Mouse (Mus musculus) forebrain, embryonic 13.5 days (tissue): ENCODE measurements around the gene Cul4b. TPM values are rescaled to one million over a fixed set of nuclear protein-coding genes. Genes with fewer than 3 reads are reported as not detected.
"Not testable (repeated sequence)": the region's sequence is repeated elsewhere in the genome, so short reads cannot be mapped to it uniquely, and the experiment has no call there.

ENCODE experiments used
- ATAC-seq: fragments of 200-750 bp; cut with Nextera tagmentation; 2 replicates; pipeline ENCODE4 v1.8.0; 2017
- H3K27ac ChIP-seq: fragments of 300-500 bp; sonication (generic); 2 replicates; pipeline ENCODE4 v1.5.1; 2015; ENCODE audit warnings: inconsistent platforms, mild to moderate bottlenecking, moderate library complexity
- H3K27me3 ChIP-seq: fragments of 300-500 bp; sonication (generic); 2 replicates; pipeline ENCODE4 v1.6.1; 2015; ENCODE audit warnings: mild to moderate bottlenecking, inconsistent platforms
- H3K36me3 ChIP-seq: fragments of 300-500 bp; sonication (generic); 2 replicates; pipeline ENCODE4 v1.6.1; 2015; ENCODE audit warnings: mild to moderate bottlenecking, inconsistent platforms; ENCODE audit not compliant: poor library complexity, severe bottlenecking
- H3K4me1 ChIP-seq: fragments of 300-500 bp; sonication (generic); 2 replicates; pipeline ENCODE4 v1.6.1; 2015; ENCODE audit warnings: inconsistent platforms
- H3K4me2 ChIP-seq: fragments of 300-500 bp; sonication (generic); 2 replicates; pipeline ENCODE4 v1.6.1; 2015; ENCODE audit warnings: inconsistent platforms, mild to moderate bottlenecking, moderate library complexity
- H3K4me3 ChIP-seq: fragments of 300-500 bp; sonication (generic); 2 replicates; pipeline ENCODE4 v1.5.1; 2015; ENCODE audit warnings: mild to moderate bottlenecking, inconsistent platforms
- H3K9ac ChIP-seq: fragments of 300-500 bp; sonication (generic); 2 replicates; pipeline ENCODE4 v1.6.1; 2015; ENCODE audit warnings: mild to moderate bottlenecking, inconsistent platforms
- H3K9me3 ChIP-seq: fragments of 300-500 bp; sonication (generic); replicated peaks from 2 replicates; pipeline ENCODE4 v1.6.1; 2016; ENCODE audit warnings: inconsistent platforms
- WGBS: fragments of 180-500 bp; shearing (Covaris S2); methylation state at CpG from one replicate; pipeline ENCODE4 v1.1.7; 2015; 5-methylcytosine and 5-hydroxymethylcytosine counted together
- polyA plus RNA-seq: library from polyadenylated mRNA; unstranded; fragments of >200 nt; fragmentation: Nextera tagmentation; extraction: Ambion mirVana; gene quantifications from 2 replicates; pipeline ENCODE4 v1.2.1, GENCODE M21; 2015

Gene Cul4b
- polyA plus RNA-seq, 1 experiment from 2014 or later: 22.1 TPM

DNA sequence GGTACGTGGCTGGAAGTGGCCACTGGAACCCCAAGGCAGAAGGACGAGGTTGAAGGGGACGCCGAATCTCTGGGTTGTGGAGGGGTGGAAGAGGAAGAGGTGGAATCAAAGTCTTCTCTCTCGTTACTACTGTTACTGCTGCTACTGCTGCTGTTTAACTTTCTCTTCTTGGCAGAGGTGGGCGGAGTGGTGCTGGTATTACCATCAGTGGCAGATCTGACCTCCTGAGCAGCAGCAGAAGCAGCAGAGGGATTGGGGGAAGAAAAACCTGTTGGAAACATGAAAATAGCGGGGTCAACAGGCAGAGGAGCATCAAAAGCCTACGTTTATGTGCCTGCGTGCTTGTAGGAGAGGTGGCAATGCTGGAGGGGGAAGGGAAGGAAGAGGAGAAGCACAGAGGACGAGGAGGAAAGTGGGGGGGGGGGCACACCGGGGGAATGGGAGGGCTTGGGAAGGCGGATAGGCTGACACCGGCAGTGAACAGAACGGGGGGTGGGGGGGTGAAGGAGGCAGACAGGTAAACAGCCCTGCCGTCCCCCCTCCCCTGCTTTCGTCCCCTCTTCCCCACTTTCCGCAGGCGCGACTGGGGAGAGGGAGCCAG, 12.0 kb downstream of the Cul4b start:
- Histone ChIP-seq H3K4me2 (peak overlapping the region; percentile 67), H3K36me3 (peaks cover 8% of the 10 kb centered on the region; the same call in 1 of the 2 replicates), H3K27me3 (no peaks in the 10 kb centered on the region), H3K4me3 (peak overlapping the region; percentile 51), H3K4me1 (peaks cover 2% of the 10 kb centered on the region), H3K9ac (peak overlapping the region; percentile 72), H3K27ac (peak overlapping the region; percentile 92), H3K9me3 (no peaks in the 10 kb centered on the region)
- 26% methylated on average over 8 of the region's 19 CpGs for WGBS
- peak; percentile 23 for ATAC-seq

DNA sequence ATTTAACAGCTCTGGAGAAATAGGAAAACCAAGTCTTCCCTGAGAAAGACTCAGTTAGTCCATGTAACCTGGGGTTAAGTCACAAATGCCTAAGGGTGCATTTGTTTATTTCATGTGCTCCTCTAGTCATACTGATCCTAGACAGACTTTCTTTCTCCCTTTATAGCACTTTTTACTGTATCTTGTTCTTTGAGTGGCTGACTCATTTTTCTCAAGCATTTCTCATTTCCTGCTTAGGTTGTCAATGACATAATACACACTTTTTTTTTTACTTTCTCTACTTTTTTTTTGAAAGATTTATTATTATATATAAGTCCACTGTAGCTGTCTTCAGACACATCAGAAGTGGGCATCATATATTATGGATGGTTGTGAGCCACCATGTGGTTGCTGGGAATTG, 22.7 kb downstream of the Cul4b start:
- Histone ChIP-seq H3K36me3 (peaks cover 2% of the 10 kb centered on the region; the same call in 1 of the 2 replicates), H3K4me3 (no peak overlapping the region), H3K27ac (no peak overlapping the region), H3K4me2 (no peak overlapping the region), H3K9me3 (no peaks in the 10 kb centered on the region), H3K27me3 (no peaks in the 10 kb centered on the region), H3K9ac (no peak overlapping the region), H3K4me1 (no peaks in the 10 kb centered on the region)
- ATAC-seq: no peak

DNA sequence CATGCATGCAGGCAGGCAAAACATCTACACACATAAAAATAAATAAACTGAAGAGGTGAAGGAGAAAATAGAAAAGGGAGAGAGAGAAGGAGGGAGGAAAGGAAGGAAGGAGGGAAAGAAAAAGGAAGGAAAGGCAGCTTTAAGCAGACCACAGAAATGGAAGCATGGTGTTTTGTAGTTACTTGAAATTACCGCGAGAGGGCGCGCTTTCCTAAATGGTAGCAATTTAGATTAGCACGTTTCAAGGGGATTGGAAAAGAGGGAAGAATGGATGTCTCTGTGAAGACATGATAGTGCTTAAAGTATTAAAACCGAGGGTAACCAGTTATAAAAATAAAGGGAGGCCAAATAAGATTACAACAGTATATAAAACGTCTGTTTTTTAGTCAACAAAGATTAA, 61.4 kb downstream of the Cul4b start:
- H3K4me1 ChIP-seq: no peaks in the 10 kb centered on the region
- ATAC-seq: no peak
- H3K36me3 ChIP-seq: no peaks in the 10 kb centered on the region
- 3% methylated on average over 7 of the region's 7 CpGs for WGBS
- no peaks in the 10 kb centered on the region for H3K27me3 ChIP-seq
- no peak overlapping the region for H3K27ac ChIP-seq
- H3K9ac ChIP-seq: no peak overlapping the region
- H3K9me3 ChIP-seq: no peaks in the 10 kb centered on the region
- H3K4me3 ChIP-seq: no peak overlapping the region
- H3K4me2 ChIP-seq: no peak overlapping the region

DNA sequence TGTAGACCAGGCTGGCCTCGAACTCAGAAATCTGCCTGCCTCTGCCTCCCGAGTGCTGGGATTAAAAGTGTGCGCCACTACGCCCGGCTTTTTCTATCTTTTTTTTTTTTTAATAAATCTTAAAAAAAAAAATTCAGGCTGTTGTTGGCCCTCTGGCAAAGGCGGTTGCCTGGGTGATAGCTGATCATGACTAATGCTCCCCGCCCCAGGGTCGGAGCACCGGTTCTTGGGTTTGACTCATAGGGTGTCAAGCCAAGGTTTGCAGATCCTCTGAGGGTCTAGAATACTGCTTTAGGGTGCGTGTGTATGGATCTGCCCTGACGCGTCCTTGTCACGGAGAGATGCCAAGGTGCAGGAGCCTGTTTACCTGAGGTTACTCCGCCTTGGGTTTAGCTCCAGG, 71.2 kb downstream of the Cul4b start:
- no peak overlapping the region for H3K4me3 ChIP-seq
- WGBS: 91% methylated on average over 14 of the region's 14 CpGs

DNA sequence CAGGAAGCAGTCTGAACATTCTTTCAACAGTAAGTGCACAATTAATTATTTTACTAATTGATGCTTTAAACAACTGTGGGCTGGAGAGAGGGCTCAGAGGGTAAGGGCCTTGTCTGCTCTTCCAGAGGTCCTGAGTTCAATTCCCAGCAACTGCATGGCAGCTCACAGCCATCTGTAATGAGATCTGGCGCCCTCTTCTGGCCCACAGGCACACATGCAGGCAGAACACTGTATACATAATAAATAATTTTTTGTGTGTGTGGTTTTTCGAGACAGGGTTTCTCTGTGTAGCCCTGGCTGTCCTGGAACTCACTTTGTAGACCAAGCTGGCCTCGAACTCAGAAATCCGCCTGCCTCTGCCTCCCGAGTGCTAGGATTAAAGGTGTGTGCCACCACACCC, 73.8 kb downstream of the Cul4b start:
- not testable (repeated sequence) for H3K4me1 ChIP-seq, H3K27ac ChIP-seq, ATAC-seq, H3K4me3 ChIP-seq, H3K9me3 ChIP-seq, H3K36me3 ChIP-seq, H3K9ac ChIP-seq, H3K27me3 ChIP-seq, H3K4me2 ChIP-seq
- WGBS: 75% methylated on average over 5 of the region's 5 CpGs

More for the DNA sequence above, 71.2 kb downstream of the Cul4b start:
- Histone ChIP-seq H3K9ac (no peak overlapping the region), H3K4me2 (no peak overlapping the region), H3K9me3 (no peaks in the 10 kb centered on the region), H3K27ac (no peak overlapping the region), H3K4me1 (no peaks in the 10 kb centered on the region), H3K36me3 (no peaks in the 10 kb centered on the region), H3K27me3 (no peaks in the 10 kb centered on the region)
- no peak for ATAC-seq

DNA sequence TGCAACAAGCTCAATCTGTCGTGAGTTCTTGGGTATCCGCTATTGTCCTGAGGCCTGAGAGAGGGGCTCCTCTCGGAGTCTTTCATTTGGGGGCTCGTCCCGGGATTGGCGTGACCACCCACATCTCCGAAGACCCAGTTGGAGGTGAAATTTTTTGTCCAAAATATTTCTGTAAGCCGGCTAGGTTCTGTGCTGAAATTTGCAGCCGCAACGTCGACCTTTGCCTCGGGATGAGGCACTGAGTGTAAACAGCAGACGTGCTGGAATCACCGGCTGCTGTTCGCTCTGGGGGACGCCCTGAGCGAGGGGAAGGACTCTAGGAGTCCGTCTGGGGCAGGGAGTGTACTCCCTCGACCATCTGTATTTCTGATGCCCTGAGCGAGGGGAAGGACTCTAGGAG, 90.5 kb downstream of the Cul4b start:
- H3K36me3 ChIP-seq, H3K27ac ChIP-seq, H3K4me1 ChIP-seq, H3K4me3 ChIP-seq, H3K27me3 ChIP-seq, H3K9me3 ChIP-seq, ATAC-seq, H3K9ac ChIP-seq: not testable (repeated sequence)
- 34% methylated on average over 20 of the region's 20 CpGs for WGBS
- H3K4me2 ChIP-seq: peak overlapping the region; percentile 28; the same call in 1 of the 2 replicates

Other genes with a start within 250 kb of the Cul4b start
- 48.0 and 49.6 TPM in 2 replicates for gene Lamp2, start 119.7 kb downstream of the Cul4b start, polyA plus RNA-seq
- 132 and 138 TPM in 2 replicates for gene Mcts1, start 24.4 kb upstream of the Cul4b start, polyA plus RNA-seq
- gene C1galt1c1, start 58.9 kb upstream of the Cul4b start, polyA plus RNA-seq: 24.0 and 25.3 TPM in 2 replicates
- not detected in 2 replicates for gene 6030498E09Rik, start 196.5 kb upstream of the Cul4b start, polyA plus RNA-seq